Mouse (Mus musculus) MEL (cell line): ENCODE results near the gene Crim1. TPM values are rescaled to one million over a fixed set of nuclear protein-coding genes. Genes with fewer than 3 reads are reported as not detected.

Experiments used
- DNase-seq: peaks from one replicate; pipeline ENCODE4 v3.0.0; 2011; ENCODE audit warnings: low read depth, low spot score
- H3K27ac ChIP-seq: 2 replicates; pipeline ENCODE4 v1.5.1; 2012; ENCODE audit warnings: low read depth, mild to moderate bottlenecking, control low read depth, low read length, moderate library complexity; ENCODE audit not compliant: control insufficient read depth
- H3K27me3 ChIP-seq, 2 experiments: fragments of 150-350 bp in 1 of 2; sonication (generic) in 1 of 2; 2 replicates each; pipeline ENCODE4 v1.6.1; 2012; ENCODE audit warnings: low read length in 2 of 2, mild to moderate bottlenecking in 2 of 2, improper control_type of control experiment in 1 of 2, moderate library complexity in 1 of 2; ENCODE audit not compliant: insufficient read depth in 2 of 2, control insufficient read depth in 1 of 2
- H3K36me3 ChIP-seq, 2 experiments: 2 replicates each; pipeline ENCODE4 v1.6.1; 2012 to 2014; ENCODE audit warnings: low read length in 2 of 2, improper control_type of control experiment in 1 of 2, inconsistent platforms in 1 of 2, mild to moderate bottlenecking in 1 of 2; ENCODE audit not compliant: insufficient read depth in 2 of 2, control insufficient read depth in 1 of 2
- H3K4me1 ChIP-seq, 2 experiments: fragments of 150-350 bp in 1 of 2; sonication (generic) in 1 of 2; 2 replicates each; pipeline ENCODE4 v1.6.1; 2012; ENCODE audit warnings: low read length in 2 of 2, improper control_type of control experiment in 1 of 2, mild to moderate bottlenecking in 1 of 2; ENCODE audit not compliant: insufficient read depth in 2 of 2, control insufficient read depth in 1 of 2
- H3K4me3 ChIP-seq, 2 experiments: fragments of 150-350 bp in 1 of 2; sonication (generic) in 1 of 2; 2 replicates each; pipeline ENCODE4 v1.5.1; 2012; ENCODE audit warnings: low read depth in 2 of 2, low read length in 2 of 2, mild to moderate bottlenecking in 2 of 2, moderate library complexity in 2 of 2, control low read depth in 1 of 2, improper control_type of control experiment in 1 of 2; ENCODE audit not compliant: control insufficient read depth in 1 of 2, insufficient read depth in 1 of 2
- H3K79me2 ChIP-seq: 2 replicates; pipeline ENCODE4 v1.6.1; 2012; ENCODE audit warnings: mild to moderate bottlenecking, low read length, moderate library complexity; ENCODE audit not compliant: control insufficient read depth, poor library complexity, insufficient read depth
- H3K9ac ChIP-seq: 2 replicates; pipeline ENCODE4 v1.6.1; 2012; ENCODE audit warnings: low read depth, mild to moderate bottlenecking, control low read depth, low read length, moderate library complexity; ENCODE audit not compliant: control insufficient read depth, poor library complexity, severe bottlenecking
- H3K9me3 ChIP-seq: fragments of 150-350 bp; sonication (generic); replicated peaks from 2 replicates; pipeline ENCODE4 v1.6.1; 2012; ENCODE audit warnings: mild to moderate bottlenecking, low read length, improper control_type of control experiment, moderate library complexity; ENCODE audit not compliant: insufficient read depth
- CHD1 ChIP-seq: IDR thresholded peaks from 2 replicates; pipeline ENCODE4 v1.6.1; 2012; ENCODE audit warnings: low read depth, mild to moderate bottlenecking, inconsistent platforms, low read length, improper control_type of control experiment
- ELF1 ChIP-seq: IDR thresholded peaks from 2 replicates; pipeline ENCODE4 v1.6.1; 2014; ENCODE audit warnings: low read depth, mild to moderate bottlenecking, inconsistent platforms, low read length, improper control_type of control experiment, moderate library complexity
- EP300 ChIP-seq, 2 experiments: IDR thresholded peaks; 2 replicates each; pipeline ENCODE4 v1.6.1; 2011; ENCODE audit warnings: improper control_type of control experiment in 2 of 2, low read length in 2 of 2, low read depth in 1 of 2, mild to moderate bottlenecking in 1 of 2
- ETS1 ChIP-seq: IDR thresholded peaks from 2 replicates; pipeline ENCODE4 v1.6.1; 2012; ENCODE audit warnings: low read depth, mild to moderate bottlenecking, inconsistent platforms, low read length, improper control_type of control experiment, moderate library complexity
- GATA1 ChIP-seq: IDR thresholded peaks from 2 replicates; pipeline ENCODE4 v1.6.1; 2011; ENCODE audit warnings: low read depth, low read length, improper control_type of control experiment
- HCFC1 ChIP-seq: IDR thresholded peaks from 2 replicates; pipeline ENCODE4 v1.6.1; 2012; ENCODE audit warnings: low read depth, mild to moderate bottlenecking, inconsistent platforms, low read length, improper control_type of control experiment, moderate library complexity
- JUND ChIP-seq: IDR thresholded peaks from 2 replicates; pipeline ENCODE4 v1.6.1; 2011; ENCODE audit warnings: low read depth, mild to moderate bottlenecking, improper control_type of control experiment, low read length
- MAX ChIP-seq: IDR thresholded peaks from 2 replicates; pipeline ENCODE4 v1.6.1; 2011; ENCODE audit warnings: low read length, improper control_type of control experiment
- MXI1 ChIP-seq: IDR thresholded peaks from 2 replicates; pipeline ENCODE4 v1.6.1; 2011; ENCODE audit warnings: mild to moderate bottlenecking, low read depth, low read length, improper control_type of control experiment
- NELFE ChIP-seq: IDR thresholded peaks from 2 replicates; pipeline ENCODE4 v1.6.1; 2011; ENCODE audit warnings: low read depth, low read length, improper control_type of control experiment
- NRF1 ChIP-seq: IDR thresholded peaks from 2 replicates; pipeline ENCODE4 v1.6.1; 2014; ENCODE audit warnings: low read depth, mild to moderate bottlenecking, inconsistent platforms, low read length, improper control_type of control experiment, moderate library complexity; ENCODE audit not compliant: poor library complexity, insufficient read depth, severe bottlenecking
- RAD21 ChIP-seq: IDR thresholded peaks from 2 replicates; pipeline ENCODE4 v1.6.1; 2011; ENCODE audit warnings: mild to moderate bottlenecking, low read depth, low read length, improper control_type of control experiment
- SMC3 ChIP-seq: IDR thresholded peaks from 2 replicates; pipeline ENCODE4 v1.6.1; 2011; ENCODE audit warnings: low read depth, low read length, improper control_type of control experiment
- TAL1 ChIP-seq: IDR thresholded peaks from 2 replicates; pipeline ENCODE4 v1.6.1; 2012; ENCODE audit warnings: mild to moderate bottlenecking, inconsistent platforms, low read length, moderate library complexity, mixed read lengths
- TCF12 ChIP-seq: IDR thresholded peaks from 2 replicates; pipeline ENCODE4 v1.6.1; 2014; ENCODE audit warnings: low read depth, mild to moderate bottlenecking, inconsistent platforms, low read length, improper control_type of control experiment, moderate library complexity
- UBTF ChIP-seq: IDR thresholded peaks from 2 replicates; pipeline ENCODE4 v1.6.1; 2012; ENCODE audit warnings: low read depth, mild to moderate bottlenecking, inconsistent platforms, low read length, improper control_type of control experiment, moderate library complexity, borderline replicate concordance; ENCODE audit not compliant: insufficient read depth
- USF2 ChIP-seq, 2 experiments: IDR thresholded peaks; 2 replicates each; pipeline ENCODE4 v1.6.1; 2011 to 2012; ENCODE audit warnings: improper control_type of control experiment in 2 of 2, low read length in 2 of 2, borderline replicate concordance in 1 of 2, inconsistent platforms in 1 of 2, low read depth in 1 of 2, mild to moderate bottlenecking in 1 of 2; ENCODE audit not compliant: insufficient read depth in 1 of 2
- ZC3H11A ChIP-seq: IDR thresholded peaks from 2 replicates; pipeline ENCODE4 v1.6.1; 2012; ENCODE audit warnings: low read depth, mild to moderate bottlenecking, inconsistent platforms, low read length, improper control_type of control experiment
- ZMIZ1 ChIP-seq: IDR thresholded peaks from 2 replicates; pipeline ENCODE4 v1.6.1; 2012; ENCODE audit warnings: low read depth, mild to moderate bottlenecking, inconsistent platforms, low read length, improper control_type of control experiment, moderate library complexity
- ZNF384 ChIP-seq: IDR thresholded peaks from 2 replicates; pipeline ENCODE4 v1.6.1; 2012; ENCODE audit warnings: low read depth, mild to moderate bottlenecking, inconsistent platforms, low read length, improper control_type of control experiment
- polyA plus RNA-seq, 2 experiments: library from polyadenylated mRNA; stranded (reverse) in 1 of 2; unstranded in 1 of 2; fragments of >175 nt in 1 of 2; fragments of >200 nt in 1 of 2; gene quantifications; 2 replicates each; pipeline versions ENCODE4 v1.2.1 to v1.2.4; 2012; ENCODE audit warnings: low replicate concordance in 2 of 2, low read depth in 1 of 2; ENCODE audit not compliant: insufficient read length in 2 of 2, insufficient read depth in 1 of 2, missing spikeins in 1 of 2
- total RNA-seq: library from RNA; depleted of rRNA; stranded (reverse); fragments of 300-350 nt; gene quantifications from 2 replicates; pipeline ENCODE4 v1.2.3, GENCODE M21; 2012

The Crim1 gene
- total and polyA plus RNA-seq, 3 experiments = not detected

DNA sequence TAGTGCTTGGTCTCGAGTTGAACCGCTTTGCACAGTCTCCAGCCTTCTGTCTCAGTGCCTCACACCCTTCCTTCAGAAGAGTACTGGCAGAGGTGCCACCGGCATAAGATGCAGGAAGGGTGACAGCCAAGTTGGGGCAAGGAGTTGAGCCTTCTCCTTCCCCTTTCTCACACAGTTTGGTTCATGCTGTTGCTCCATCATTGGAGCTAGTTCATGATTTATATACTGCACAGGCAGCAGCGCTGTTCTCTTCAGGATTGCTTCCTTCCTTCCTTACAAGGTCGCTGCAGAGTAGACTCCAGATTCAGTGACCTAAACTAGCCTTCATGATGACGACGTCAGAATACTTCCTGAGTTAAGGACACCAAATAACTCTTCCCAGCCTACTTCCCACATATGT lies 166.0 kb downstream of the Crim1 start:
- no peak for DNase-seq
- H3K4me1 ChIP-seq = no peaks in the 10 kb centered on the region
- H3K9me3 ChIP-seq = no peaks in the 10 kb centered on the region
- TF ChIP-seq MAX (no peak), HCFC1 (no peak), TAL1 (no peak), CHD1 (no peak), ELF1 (no peak), ZMIZ1 (no peak), USF2 (IDR thresholded peaks at IDR 0.05; ENCODE audit: borderline replicate concordance in 1 of 2, insufficient read depth in 1 of 2, low read depth in 1 of 2, low read length in 2 of 2) (no peak), NELFE (no peak)
- no peaks in the 10 kb centered on the region for H3K27me3 ChIP-seq
- no peaks in the 10 kb centered on the region for H3K79me2 ChIP-seq
- H3K27ac ChIP-seq = no peak overlapping the region
- no peak overlapping the region for H3K9ac ChIP-seq
- no peaks in the 10 kb centered on the region for H3K36me3 ChIP-seq
- H3K4me3 ChIP-seq = no peak overlapping the region

DNA sequence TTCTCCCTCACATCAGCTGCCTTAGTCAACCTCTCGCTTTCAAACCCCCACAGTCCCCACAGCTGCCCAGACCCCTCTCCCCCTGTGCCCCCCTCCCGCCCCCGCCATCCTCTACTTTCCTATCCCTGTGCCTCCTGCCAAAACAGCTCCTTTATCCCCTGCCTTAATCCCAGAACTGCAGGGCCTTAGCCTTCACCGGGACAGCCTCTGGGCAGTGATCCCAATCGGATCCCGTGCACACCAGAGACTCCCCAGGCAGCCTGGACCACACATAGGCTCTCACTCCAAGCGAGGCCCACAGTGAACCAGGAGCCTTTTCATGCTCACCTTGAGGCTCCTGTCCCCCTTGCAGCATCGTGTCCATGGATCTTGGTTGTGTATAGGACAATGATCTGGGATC lies 168.4 kb downstream of the Crim1 start:
- Histone ChIP-seq H3K4me3 (no peak overlapping the region), H3K4me1 (no peaks in the 10 kb centered on the region)
- DNase-seq = no peak

GRCm38 (mm10) chr17:78370445-78370844 lies 170.4 kb downstream of the Crim1 start:
- Histone ChIP-seq H3K4me3 (no peak overlapping the region), H3K9me3 (no peaks in the 10 kb centered on the region), H3K27ac (no peak overlapping the region), H3K79me2 (no peaks in the 10 kb centered on the region), H3K27me3 (no peaks in the 10 kb centered on the region), H3K4me1 (no peaks in the 10 kb centered on the region), H3K36me3 (no peaks in the 10 kb centered on the region), H3K9ac (no peak overlapping the region)
- DNase-seq = no peak
- TF ChIP-seq ETS1 (no peak), RAD21 (peak; percentile 25), ZNF384 (no peak), SMC3 (peak; percentile 17; the same call in 1 of the 2 replicates), ZMIZ1 (no peak), EP300 (IDR thresholded peaks at IDR 0.05; ENCODE audit: low read depth in 1 of 2, low read length in 2 of 2) (no peak), TCF12 (no peak), ZC3H11A (no peak)

More for the DNA sequence above, 168.4 kb downstream of the Crim1 start:
- Histone ChIP-seq H3K9me3 (no peaks in the 10 kb centered on the region), H3K27ac (no peak overlapping the region), H3K79me2 (no peaks in the 10 kb centered on the region), H3K9ac (no peak overlapping the region), H3K36me3 (no peaks in the 10 kb centered on the region)
- TF ChIP-seq TAL1 (no peak), GATA1 (no peak), ZMIZ1 (no peak), MXI1 (no peak), NRF1 (no peak), JUND (no peak), USF2 (IDR thresholded peaks at IDR 0.05; ENCODE audit: borderline replicate concordance in 1 of 2, insufficient read depth in 1 of 2, low read depth in 1 of 2, low read length in 2 of 2) (no peak), UBTF (no peak), TCF12 (no peak)
- TF ChIP-seq, all 39 proteins: peak for 0
- H3K27me3 ChIP-seq = no peaks in the 10 kb centered on the region
